ENCODE assay signal across 1 mouse cellular context in genomic region chr3:79336044-79336766, GRCm38 (mm10).
A peak's percentile ranks its signal among the peaks of the same experiment; 100 is the strongest.
TF ChIP-seq lines count a peak whose summit lies in the region.

Gene Gm17359 (plus strand): TSS chr3:79336661.

TF ChIP-seq in CH12.LX, 34 proteins besides CTCF, POLR2A, EP300 and RAD21 (continued from another document):
- no peak for TF ChIP-seq CHD2 (IDR thresholded peaks at IDR 0.05; ENCODE audit: low read length)
- TF ChIP-seq BHLHE40 (IDR thresholded peaks at IDR 0.05; ENCODE audit: low read depth, low read length): peak; percentile 88
